Comparison of ENCODE assay signal across 17 mouse cellular contexts in the genomic region with DNA sequence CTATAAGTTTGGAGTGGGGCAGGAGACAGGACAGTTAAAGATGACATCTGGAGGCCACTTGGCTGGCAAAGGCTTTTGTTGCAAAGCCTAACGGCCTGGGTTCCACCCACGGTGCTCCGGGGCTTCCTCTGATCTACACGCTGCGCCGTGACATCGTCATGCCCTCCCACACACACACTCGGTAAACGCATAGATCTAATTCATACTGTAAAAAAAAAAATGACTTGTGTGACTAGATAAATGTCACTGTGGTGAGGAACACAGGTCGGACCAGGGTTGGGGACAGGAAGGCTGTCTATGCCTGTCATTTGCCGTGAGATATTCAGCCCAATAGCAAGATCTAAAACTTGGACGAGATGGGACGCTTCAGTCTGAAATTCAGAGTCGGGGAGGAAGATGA.
DNase-seq lines count a peak whose midpoint lies in the region; ATAC-seq and TF ChIP-seq lines count a peak whose summit lies in the region.
"Had no signal": no experiment of that assay in that cellular context is flagged by ENCODE, and none has a peak within 500 bp of the region (broad histone marks: within the 10 kb centered on the region; RNA-seq: fewer than 3 reads in every experiment).

No protein-coding gene starts in this region.

- H3K36me3 ChIP-seq in MEL (ENCODE audit: control insufficient read depth in 1 of 2, insufficient read depth in 2 of 2, low read length in 2 of 2) = peaks cover 0 to 5% of the 10 kb centered on the region in 2 experiments; a peak in 2 of 4 replicates
- H3K36me3 ChIP-seq: embryonic facial prominence, embryonic 10.5 days; G1E; heart, embryonic 15.5 days; hindbrain, embryonic 13.5 days had no signal

- TF ChIP-seq POLR2A in MEL (IDR thresholded peaks at IDR 0.05; ENCODE audit: control insufficient read depth in 1 of 2, insufficient read depth in 1 of 2, low read depth in 1 of 2, low read length in 2 of 2, poor library complexity in 1 of 2) = no peak

- TF ChIP-seq RAD21 in MEL (IDR thresholded peaks at IDR 0.05; ENCODE audit: low read depth, low read length) = no peak

- H3K27ac ChIP-seq in MEL (ENCODE audit: control insufficient read depth, low read depth, low read length) = peak overlapping the region; percentile 13; the same call in 1 of the 2 replicates
- H3K27ac ChIP-seq: embryonic facial prominence, embryonic 10.5 days; forebrain, embryonic 13.5 days; heart, adult 2 months; heart, embryonic 15.5 days; hindbrain, embryonic 13.5 days had no signal

- TF ChIP-seq EP300 in MEL (IDR thresholded peaks at IDR 0.05; ENCODE audit: low read depth in 1 of 2, low read length in 2 of 2) = peak in 1 of 2 experiments; percentile 20; a peak in 1 of 4 replicates

- TF ChIP-seq CTCF in MEL (IDR thresholded peaks at IDR 0.05 in 2 of 3, conservative IDR thresholded peaks at IDR 0.05 in 1 of 3; ENCODE audit: control insufficient read depth in 1 of 3, insufficient read depth in 1 of 3, low read depth in 2 of 3, low read length in 3 of 3, poor library complexity in 1 of 3, severe bottlenecking in 1 of 3) = no peak

- ATAC-seq in frontal cortex, adult (ENCODE audit: low TSS enrichment) = 0 out of 2 replicates have a peak, but pooled peaks have one; percentile 36
- peak; percentile 57 for ATAC-seq in inflammation-experienced regulatory T-cells, adult 6 months
- ATAC-seq: forebrain, embryonic 13.5 days; intestine, postnatal 0 days had no signal

- H3K9me3 ChIP-seq in MEL (replicated peaks; ENCODE audit: insufficient read depth, low read length) = no peaks in the 10 kb centered on the region
- H3K9me3 ChIP-seq: embryonic facial prominence, embryonic 10.5 days; forebrain, embryonic 13.5 days; G1E; heart, embryonic 15.5 days; hindbrain, embryonic 13.5 days had no signal

- H3K9ac ChIP-seq in MEL (ENCODE audit: control insufficient read depth, low read depth, low read length, poor library complexity, severe bottlenecking) = peak overlapping the region; percentile 39
- H3K9ac ChIP-seq: forebrain, embryonic 13.5 days; heart, embryonic 15.5 days; hindbrain, embryonic 13.5 days had no signal

- no peak for DNase-seq in frontal cortex, postnatal 10 days (ENCODE audit: low spot score in 2 of 2)
- DNase-seq in right cerebral cortex, adult 18-20 months = peak; percentile 25
- no peak for DNase-seq in right cerebral cortex, postnatal 36 days (ENCODE audit: low spot score in 2 of 2)
- DNase-seq in MEL (ENCODE audit: low read depth, low spot score) = peak; percentile 57
- no peak for DNase-seq in left cerebral cortex, postnatal 10 days (ENCODE audit: extremely low spot score in 1 of 2, low spot score in 2 of 2)
- no peak for DNase-seq in gastrocnemius, postnatal 4 days (ENCODE audit: low spot score in 2 of 2)
- DNase-seq: adrenal gland, postnatal 25 days; gastrocnemius, postnatal 10 days; heart, adult 2 months had no signal

- intact Hi-C loops in left cerebral cortex, postnatal 10 days (cut with DNase I) = loop anchor here (5.0 to 10.0 kb wide), 2 partner anchors 98 to 400 kb away; a partner anchor contains a TSS

- peaks cover 0 to 8% of the 10 kb centered on the region in 2 experiments; a peak in 3 of 4 replicates for H3K4me1 ChIP-seq in MEL (ENCODE audit: control insufficient read depth in 1 of 2, insufficient read depth in 2 of 2, low read length in 2 of 2)
- H3K4me1 ChIP-seq: embryonic facial prominence, embryonic 10.5 days; heart, embryonic 15.5 days; hindbrain, embryonic 13.5 days had no signal

- H3K27me3 ChIP-seq in MEL (ENCODE audit: control insufficient read depth in 1 of 2, insufficient read depth in 2 of 2, low read length in 2 of 2) = no peaks in the 10 kb centered on the region
- H3K27me3 ChIP-seq: forebrain, embryonic 13.5 days; heart, embryonic 15.5 days; hindbrain, embryonic 13.5 days had no signal

- peak overlapping the region; percentile 49 to 53 for H3K4me3 ChIP-seq in MEL (ENCODE audit: control insufficient read depth in 1 of 2, insufficient read depth in 1 of 2, low read depth in 2 of 2, low read length in 2 of 2)
- H3K4me3 ChIP-seq: embryonic facial prominence, embryonic 10.5 days; forebrain, embryonic 13.5 days; heart, adult 2 months; heart, embryonic 15.5 days; hindbrain, embryonic 13.5 days had no signal

- no peaks in the 10 kb centered on the region for H3K79me2 ChIP-seq in MEL (ENCODE audit: control insufficient read depth, insufficient read depth, low read length, poor library complexity)

TF ChIP-seq in MEL, 35 proteins besides CTCF, POLR2A, EP300 and RAD21:
- no peak for TF ChIP-seq CHD2 (IDR thresholded peaks at IDR 0.05; ENCODE audit: low read length)
- 0 out of 2 replicates have a peak, but pooled peaks have one; percentile 2 for TF ChIP-seq TCF12 (IDR thresholded peaks at IDR 0.05; ENCODE audit: low read depth, low read length)

Comparison
In these comparisons a context has a peak if more than half of its experiments do, and no peak if none do; other contexts are left out.
1. DNase-seq: peak in right cerebral cortex, adult 18-20 months (single experiment) and MEL (single experiment); none in frontal cortex, postnatal 10 days (0 of 2), right cerebral cortex, postnatal 36 days (0 of 2), left cerebral cortex, postnatal 10 days (0 of 2) and gastrocnemius, postnatal 4 days (0 of 2).